Mouse (Mus musculus): Measurements from ENCODE around the gene Mest.

Gene Mest

DNA sequence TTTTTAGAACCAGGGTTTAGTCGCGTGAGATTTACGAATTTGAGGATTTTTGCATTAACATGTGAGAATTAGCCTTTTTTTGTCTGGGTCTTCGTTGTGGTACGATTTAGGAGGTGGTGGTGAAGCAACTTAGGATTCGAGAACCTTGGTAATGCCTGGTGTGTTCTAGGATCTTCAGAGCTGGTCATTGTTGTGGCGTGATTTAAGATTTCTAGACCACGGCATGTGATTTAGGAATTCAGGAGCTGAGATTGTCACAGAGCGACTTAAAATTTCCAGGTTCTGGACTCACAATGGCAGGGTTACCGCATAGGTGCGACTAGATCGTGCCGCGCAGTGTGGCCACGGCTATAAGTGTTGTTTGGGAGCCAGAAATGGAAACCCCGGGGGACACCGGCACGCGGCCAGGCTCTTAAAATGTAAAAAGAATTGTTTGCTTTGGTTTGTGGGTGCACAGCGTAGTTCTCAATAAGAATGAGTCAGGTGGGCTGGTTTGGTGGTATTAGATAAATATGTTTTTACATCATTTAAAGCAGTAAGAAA lies 15.2 kb downstream of the Mest start:
- no peak for DNase-seq (ENCODE audit: low spot score)

DNA sequence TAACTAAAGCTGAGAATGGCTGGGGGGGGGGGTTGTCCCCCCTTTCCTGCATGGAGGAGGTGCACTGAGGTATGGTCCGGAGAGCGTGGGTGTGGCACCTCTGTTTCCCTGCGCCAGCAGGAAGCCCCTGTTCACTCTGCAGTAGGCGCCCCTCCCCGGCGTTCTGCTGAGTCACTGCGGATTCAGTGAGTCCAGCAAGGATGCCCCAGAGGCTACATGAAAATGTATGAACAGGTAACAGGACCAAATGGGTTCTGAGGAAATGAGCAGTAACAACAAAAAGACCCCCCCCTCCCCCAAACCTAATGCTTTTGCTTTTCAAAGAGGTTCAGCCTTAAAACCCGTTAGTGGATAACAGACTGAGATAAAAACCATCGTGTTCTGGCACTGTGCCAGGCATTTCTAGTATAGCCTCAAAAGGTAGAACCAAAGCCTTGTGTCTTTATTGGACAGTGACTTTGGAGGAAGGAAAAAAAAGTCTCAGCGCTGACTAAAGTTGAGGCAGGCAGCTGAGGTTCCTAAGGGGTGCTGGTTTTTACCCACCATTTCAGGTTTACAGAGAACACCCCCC lies 15.9 kb downstream of the Mest start:
- DNase-seq (ENCODE audit: low spot score) = peak; percentile 53

DNA sequence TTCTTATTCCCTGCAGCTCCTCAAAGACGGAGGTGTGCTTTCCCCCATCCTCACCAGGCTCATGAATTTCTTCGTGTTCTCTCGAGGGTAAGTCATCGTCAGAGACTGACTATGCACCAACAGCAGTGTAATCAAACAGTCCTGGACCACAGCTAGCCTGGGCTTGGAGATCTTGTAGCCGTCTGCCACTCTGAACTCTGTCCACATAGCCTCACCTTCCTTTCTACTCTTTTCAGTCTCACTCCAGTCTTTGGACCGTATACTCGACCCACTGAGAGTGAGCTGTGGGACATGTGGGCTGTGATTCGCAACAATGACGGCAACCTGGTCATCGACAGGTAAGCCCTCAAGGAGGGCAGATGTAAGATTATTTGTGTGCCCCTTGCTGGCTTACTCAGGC lies 21.5 kb downstream of the Mest start:
- DNase-seq (ENCODE audit: low spot score) = no peak

DNA sequence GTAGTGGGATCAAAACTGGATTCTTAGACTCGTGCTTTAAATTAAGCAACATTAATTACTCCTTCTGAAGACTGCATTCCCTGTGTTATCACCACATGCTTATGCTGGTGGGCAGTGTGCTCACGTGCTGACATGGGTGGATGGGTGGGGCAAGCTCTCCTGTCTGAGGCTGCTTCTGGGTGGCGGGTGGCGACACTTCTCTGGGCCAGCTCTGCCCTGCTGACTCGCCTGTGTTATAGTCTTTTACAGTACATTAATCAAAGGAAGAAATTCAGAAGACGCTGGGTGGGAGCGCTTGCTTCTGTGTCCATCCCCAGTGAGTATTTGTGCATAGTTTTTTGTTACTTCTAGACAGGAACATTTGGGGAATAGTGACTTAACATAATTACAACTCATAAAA lies 22.2 kb downstream of the Mest start:
- DNase-seq (ENCODE audit: low spot score) = no peak

DNA sequence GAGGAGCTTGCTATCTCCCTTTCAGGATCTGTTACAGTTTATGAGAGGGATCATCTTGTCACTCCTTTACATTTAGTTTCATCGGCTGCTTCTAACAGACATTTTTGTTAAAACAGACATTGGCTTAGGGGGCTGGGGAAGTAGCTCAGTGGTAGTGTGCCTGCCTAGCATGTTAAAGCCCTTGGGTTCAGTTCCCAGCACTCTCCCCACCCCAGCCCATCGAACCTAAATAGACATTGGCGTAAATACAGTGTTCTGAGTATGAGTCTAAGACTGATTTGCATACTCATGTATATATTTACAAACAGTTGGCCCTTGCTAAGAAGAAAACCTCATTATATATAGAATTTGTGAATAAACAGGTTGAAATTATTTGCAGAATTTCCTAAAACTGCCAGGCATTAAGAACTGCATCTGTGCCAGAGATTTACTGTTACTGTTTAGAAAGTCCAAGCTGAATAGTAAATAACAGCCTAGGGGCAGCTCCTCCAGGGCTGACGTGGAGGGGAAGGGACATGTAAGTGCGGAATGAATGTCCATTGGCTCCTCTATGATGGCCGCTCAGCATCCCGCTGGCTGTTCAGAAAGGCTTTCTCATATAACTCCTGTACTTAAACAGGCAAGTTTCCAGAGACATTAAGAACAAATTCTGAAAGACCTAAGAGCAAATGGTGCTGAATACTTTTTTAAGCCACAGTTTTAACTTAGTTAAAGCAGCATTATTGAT lies 24.4 kb downstream of the Mest start:
- DNase-seq (ENCODE audit: low spot score) = no peak

DNA sequence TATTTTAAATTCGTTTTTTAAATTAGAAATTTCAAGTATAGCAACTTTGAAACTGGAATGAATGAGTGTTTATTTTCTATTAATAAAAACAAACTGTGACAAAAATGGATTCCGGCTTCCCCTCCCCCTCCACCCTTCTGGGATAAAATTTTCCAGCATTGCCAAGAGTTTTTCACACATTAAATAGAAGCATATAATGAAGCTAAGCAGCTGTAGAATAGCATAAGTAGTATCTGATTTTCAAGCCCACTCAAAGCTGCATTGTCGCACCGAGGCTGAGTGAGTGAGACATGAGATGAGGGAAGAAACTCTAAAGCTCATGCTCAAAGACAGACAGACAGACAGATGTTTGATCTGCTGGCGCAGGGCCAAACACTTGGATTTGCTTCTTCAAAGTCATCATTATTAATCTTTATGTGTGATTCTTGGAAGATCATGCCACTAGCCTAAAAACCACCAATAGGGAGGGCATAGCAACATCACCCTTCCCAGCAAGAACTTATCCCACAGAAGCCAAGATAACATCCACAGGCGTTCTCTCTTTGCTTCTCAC lies 25.1 kb downstream of the Mest start:
- DNase-seq (ENCODE audit: low spot score) = no peak

DNA sequence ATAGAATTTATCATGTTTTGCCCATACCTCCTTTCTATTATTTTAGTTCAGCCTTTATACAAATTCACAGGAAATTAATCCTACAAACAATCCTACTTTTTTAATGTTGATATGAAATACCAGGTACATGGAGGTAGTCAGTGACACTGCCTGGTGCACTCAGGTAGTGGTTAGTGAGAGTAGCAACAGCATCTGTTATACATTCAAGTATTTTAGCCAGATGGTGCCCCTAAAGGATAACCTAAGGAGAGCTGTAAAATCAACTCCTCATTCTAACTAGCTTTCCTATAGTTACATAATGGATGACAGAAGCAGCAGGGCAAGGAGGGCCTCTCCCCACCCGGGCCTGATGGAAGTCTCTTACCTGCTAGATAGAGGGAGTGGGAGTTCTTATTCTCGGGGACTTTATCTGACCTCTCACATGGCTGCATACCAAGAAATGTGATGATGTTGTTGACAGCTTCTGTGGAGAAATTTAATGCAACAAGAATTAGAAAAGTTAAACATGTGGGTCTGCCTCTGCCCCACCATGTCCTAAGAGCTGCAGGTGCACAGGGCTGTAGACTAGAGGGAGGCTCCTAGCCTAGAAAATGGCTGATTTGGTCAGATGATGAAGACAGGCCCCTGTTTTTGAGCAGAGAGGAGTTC lies 25.8 kb downstream of the Mest start:
- no peak for DNase-seq (ENCODE audit: low spot score)

DNA sequence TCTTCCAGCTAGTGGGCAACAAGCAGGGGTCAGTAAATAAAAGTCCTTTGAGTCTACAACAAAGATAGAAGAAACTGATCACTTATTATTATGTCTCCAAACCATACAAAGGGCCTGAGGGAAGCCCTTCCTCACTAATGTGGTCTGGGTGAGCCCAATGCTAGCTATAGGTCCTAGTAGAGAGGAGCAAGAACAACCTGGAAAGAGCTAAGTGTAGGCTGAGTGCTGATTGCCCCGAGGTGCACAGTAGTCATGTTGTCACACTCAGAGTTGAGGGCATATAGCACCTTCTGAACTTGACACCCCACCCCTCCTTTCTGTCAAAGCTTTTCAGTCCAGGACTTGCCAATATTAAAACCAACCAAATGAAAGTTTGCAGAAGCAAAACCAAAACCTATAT lies 26.5 kb downstream of the Mest start:
- no peak for DNase-seq (ENCODE audit: low spot score)

DNA sequence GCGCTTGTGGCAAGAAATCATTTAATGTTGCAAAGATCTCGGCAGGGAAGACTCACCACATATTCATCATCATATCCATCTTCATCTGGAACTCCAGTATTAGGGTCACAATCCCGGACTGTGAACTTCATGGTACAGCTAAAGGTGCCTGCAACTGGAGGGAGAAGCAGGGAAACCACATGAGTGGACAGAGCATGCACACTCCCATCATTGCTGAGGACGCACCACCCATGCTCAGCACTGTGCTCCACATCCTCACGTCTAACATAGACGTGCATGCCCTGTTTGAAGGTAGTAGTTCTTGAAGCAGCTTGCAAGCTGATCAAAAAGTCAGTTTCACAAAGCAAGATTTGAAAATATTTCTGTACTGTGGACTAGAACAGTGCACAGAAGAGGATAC lies 27.1 kb downstream of the Mest start:
- DNase-seq (ENCODE audit: low spot score) = no peak

DNA sequence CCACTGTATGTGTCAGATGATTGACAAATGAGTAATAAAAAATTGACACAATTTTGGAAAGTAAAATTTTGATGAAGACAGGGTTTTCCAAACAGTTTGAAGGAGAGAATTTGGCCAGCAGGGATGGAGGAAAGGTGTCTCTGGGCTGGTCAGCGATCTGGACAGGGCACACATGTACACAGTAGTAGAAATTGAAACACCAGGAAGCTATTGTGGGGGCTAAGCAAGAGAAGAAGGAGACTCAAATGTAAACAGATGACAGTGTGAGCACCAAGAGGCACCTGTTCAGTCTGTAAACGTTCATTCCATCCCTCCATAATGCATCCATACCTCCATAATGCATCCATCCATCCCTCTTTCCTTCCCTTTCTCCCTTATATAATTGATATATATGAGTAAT lies 27.9 kb downstream of the Mest start:
- no peak for DNase-seq (ENCODE audit: low spot score)
